Mouse (Mus musculus) frontal cortex, postnatal 36 days (tissue): Measurements from ENCODE around the gene Klhdc2.

Experiments
- DNase-seq, 2 experiments: peaks; one replicate each; pipeline ENCODE4 v3.0.0; 2022; ENCODE audit warnings: low spot score in 2 of 2

Gene Klhdc2

DNA sequence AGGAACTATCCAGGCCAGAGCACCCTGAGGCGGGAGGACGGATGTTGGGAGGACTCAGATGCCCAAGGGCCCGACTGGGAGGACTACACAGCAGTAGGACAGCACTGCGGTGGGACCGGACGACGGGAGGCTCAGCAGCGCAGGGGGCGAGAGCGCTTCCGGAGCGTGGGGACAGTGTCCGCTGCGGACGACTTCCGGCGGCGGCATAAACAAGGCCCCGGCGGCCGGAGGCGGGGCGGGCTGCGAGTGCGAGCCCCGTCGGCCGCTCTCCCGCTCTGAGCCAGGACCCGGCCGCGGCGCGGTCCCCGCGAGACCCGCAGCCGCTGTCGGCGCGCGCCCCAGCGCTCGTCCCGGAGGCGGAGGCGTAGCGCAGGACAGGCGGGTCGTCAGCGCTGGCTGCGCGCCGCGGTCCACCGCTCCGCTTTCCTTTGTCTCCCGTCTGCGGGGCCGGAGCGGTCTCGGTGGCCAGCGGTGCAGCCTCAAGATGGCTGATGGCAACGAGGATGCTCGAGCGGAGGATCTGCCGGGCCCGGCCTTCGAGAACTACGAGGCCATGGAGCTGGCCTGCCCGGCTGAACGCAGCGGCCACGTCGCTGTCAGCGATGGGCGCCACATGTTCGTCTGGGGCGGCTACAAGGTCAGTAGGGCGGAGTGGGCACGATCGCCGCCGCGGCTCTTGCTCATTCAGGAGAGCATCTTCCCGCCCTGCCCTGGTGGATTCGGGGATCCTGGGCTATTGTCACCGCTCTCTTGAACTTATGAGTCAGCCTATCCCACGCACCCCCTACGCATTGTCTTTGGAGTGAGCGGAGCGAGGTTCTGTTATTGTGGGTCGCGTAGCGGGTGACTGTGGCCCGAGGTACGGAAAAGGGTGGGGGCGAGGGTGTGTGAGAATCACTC, at the start of gene Klhdc2:
Gene Klhdc2 (plus strand): TSS at position 171 of the 900 bp plus-strand sequence.
- peak; percentile 87 to 90 for DNase-seq

DNA sequence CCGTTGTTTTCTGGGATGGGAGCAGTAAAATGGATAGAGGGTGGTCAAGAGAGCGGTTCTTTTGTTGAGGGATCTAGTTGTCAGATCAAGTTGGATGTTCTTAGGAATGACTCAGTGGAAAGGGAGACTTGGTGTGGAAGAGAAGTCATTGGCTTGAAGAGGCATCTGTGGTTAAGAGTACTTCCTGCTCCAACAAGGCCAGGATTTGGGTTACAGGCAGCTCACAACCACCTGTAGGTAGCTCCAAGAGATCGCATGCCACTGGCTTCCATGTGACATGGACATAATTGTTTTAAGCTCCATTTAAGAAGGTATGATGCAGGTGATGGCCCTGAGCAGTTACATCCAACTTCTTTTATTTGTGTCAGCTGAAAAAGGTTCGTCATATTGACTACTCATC, 46.7 kb upstream of the Klhdc2 start:
- DNase-seq: no peak

DNA sequence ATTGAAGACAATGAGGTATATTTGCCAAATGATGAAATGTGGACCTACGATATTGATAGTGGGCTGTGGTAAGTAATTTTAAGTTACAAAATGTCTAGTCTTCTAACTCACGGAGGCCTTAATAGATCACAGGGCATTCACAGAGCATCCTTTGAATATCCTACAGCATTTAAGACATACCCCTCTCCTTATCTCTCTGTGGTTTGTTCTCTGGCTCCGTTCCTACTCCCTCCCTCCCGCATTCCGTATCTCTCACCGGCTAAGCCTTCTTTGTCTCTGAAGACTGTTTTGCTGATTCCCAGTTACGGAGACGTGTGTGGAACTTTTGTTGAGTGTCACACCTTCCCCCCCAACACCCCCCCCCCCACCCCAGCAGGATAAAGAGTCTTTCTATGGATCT, 45.7 kb upstream of the Klhdc2 start:
- no peak for DNase-seq

DNA sequence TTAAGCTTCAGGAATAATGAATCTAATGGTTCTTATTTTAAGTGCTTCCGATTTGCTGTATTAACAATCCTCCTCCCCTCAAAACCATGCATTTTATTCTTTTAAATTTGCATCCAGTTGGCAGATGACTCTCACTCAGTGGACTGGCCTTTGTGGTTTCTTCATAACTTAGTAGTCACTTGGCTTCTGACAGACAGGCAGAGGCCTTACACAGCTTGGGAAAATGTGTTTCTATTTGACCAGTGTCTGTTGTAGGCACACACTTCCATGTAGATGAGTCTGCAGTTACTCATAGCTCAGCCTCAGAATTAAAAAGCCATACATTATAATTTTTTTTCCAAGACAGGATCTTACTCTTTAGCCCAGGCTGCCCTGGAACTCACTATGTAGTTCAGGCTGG, 42.7 kb upstream of the Klhdc2 start:
- no peak for DNase-seq

DNA sequence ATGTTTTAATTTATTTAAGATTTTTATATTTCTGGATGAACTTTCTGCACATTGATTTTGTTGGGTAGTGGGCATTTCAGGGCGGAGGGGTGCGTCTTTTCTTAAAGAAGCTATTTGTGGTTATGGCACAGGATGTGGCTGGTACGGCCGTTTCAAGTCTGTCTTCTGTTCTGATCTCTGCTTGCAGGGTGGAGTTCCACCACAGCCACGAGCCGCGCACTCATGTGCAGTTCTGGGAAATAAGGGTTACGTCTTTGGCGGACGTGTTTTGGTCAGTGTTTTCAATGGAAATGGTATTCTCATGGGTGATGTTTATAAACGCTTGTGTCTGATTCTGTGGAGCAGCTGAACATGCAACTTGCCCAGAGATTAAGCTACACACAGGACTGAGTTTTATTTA, 38.6 kb upstream of the Klhdc2 start:
- no peak for DNase-seq

DNA sequence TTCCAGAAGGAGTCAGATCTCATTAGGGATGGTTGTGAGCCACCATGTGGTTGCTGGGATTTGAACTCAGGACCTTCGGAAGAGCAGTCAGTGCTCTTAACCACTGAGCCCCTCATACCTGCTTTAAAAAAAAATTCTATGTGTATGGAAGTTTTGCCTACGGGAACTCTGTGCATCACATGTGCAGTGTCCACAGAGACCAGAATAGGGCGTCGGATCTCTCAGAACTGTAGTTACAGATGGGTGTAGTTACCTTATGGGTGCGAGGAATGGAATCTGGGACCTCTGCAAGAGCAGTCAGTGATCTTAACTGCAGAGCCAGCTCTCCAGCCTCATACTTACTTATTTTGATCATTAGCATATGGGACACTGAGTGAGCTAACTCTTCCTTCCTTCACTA, 34.2 kb upstream of the Klhdc2 start:
- no peak for DNase-seq

DNA sequence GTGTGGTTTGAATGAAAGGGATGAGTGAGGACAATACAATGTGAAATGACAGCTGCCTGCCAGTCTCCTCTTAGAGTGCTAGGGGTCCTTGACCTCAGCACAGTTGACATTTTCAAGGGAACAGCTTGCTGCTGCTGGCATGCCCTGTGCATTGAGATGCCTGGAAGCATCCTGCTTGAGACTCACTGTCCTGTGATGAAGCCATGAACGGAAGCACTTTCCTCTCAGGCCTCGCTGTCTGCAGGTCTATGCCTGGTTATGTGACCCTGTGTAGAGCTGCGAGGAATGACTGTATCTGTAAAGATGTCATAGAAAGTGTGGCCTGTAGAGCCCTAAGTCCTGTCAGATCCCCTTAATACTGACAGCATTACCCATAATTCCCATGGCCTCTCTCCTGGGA, 31.4 kb upstream of the Klhdc2 start:
- no peak for DNase-seq

DNA sequence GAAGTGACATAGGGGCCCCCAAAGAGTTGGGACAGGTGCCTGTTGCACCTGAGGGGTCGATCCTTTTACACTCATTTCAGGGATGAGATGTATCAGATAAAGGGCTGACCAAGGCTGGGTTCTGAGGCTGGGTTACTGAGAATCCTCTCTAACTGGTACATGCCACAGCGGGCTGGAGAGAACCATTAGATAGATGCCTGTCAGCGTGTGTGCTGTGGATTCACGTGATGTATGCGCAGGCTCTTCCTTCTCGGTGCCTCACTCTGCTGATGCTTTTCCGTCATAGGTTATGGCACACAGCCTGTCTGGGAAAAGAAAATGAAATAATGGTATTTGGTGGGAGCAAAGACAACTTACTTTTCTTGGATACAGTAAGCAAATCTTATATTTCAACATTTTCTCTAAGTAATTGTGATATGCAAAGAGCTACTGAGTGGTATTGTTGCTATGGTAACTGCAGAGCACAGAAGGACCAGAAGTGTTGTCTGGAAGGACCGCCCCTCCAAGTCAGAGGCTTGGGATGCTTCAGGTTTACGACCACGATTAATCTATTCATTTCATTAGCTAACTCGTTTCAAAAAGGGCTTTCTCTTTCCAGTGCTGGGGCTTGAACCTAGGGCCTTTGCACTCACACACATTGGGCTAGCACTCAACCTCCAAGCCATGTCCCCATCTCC, 28.4 kb upstream of the Klhdc2 start:
- DNase-seq: peak in 1 of 2 experiments; percentile 12

DNA sequence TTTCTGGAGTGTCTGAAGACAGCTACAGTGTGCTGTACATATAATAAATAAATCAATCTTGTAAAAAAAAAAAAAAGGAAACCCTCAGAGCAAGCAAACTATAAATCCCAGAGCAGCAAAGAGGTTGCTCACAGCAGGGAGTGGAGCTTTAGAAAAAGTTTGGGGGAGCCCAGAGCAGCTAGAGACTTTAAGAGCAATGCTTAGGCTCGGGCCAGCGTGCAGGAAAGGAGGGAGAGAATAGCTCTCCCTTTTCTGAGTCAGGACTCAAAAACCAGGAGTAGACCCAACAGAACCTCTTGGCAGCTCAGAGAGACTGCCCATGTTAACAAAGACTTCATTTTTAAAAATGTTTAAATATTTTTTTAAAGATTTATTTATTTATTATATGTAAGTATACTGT, 27.5 kb upstream of the Klhdc2 start:
- no peak for DNase-seq

DNA sequence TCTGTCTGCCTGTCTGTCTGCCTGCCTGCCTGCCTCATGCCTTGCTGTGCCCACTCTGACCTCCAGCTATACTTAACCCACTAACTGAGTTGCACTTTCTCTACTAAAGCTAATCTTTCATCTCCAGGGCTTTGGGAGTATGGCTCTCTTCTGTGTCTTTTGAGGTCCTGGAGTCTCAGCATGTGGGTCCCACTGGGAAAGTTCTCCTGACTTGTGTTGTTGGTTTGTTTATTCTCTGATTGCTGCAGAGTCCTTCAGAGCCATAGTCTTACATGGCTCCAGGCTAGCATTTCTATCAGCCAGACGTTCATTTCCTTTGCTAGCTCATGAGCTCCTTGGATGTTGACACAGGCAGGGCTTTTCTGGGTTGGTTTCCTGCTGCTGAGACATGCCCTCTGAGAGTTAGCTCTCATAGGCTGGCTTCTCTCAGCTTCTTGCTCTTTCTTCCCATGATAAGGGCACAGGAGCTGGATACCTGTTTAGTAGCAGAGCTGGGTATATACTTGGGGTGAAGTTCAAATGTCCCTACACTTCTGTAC, 16.5 kb upstream of the Klhdc2 start:
- no peak for DNase-seq

DNA sequence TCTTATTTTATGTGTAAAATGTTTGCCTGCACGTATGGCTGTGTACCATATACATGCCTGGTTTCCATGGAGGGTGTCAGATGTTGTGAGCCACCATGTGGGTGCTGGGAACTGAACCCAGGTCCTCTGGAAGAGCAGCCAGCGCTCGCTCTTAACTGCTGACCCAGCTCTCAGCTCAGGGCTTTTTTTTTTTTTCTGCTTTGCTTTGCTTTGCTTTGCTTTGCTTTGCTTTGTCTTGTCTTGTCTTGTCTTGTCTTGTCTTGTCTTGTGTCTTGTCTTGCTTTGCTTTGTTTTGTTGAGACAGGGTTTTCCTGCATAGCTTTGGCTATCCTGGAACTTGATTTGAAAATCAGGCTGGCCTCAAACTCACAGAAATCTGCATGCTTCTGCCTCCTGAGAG, 15.6 kb upstream of the Klhdc2 start:
- no peak for DNase-seq

DNA sequence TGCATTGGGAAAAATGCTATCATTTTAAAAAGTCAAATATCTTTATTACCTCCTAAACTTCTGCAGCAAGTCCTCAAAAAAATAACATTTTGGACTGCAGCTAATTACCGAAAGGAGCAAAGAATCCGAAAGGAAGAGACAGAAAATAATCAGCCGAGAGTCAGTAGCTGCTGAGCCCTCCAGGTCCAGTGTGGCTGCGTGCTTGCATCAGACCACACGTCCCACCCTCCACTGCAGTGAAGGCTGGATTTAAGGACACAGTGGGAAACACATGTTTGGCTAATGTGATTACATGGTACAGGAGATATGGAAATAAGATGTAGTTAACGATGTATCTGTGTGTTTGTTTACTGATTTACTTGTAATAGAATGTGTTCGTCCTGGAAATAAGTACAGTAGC, 13.3 kb upstream of the Klhdc2 start:
- no peak for DNase-seq

DNA sequence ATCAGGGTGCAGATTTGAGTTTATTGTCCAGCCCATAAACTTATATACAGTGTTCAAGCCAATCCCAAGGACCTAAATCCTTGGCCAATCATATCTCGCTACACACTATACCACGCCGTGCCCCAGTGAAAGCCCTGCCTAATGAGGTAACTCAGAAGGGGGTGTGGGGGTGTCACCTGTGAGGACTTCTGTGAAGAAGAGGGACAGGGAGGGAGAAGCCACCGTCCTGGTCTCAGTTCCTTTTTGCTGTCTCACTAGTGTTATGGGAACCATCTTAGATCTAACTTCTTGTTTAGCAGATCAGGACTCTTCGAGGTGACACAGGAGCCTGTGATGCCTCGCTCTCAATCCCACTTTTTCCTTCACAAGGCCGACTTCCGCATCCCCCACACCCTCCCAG, 8.9 kb upstream of the Klhdc2 start:
- DNase-seq: no peak

DNA sequence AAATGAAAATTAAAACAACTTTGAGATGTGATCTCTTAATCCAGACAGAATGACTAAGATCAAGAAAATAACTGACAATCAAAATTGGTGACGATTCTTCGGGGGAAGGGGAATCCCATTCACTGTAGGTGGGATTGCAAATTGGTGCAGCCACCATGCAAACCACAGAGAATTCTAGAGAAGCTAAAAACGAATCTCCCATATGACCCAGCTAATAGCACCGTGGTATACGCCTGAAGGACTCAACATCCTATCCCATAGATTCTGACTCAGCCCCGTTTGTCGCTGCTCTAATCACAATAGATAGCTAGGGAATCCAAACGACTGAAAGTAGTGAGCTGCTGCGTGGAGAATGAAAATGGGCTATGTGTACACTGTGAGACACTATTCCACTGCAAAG, 7.8 kb upstream of the Klhdc2 start:
- no peak for DNase-seq

DNA sequence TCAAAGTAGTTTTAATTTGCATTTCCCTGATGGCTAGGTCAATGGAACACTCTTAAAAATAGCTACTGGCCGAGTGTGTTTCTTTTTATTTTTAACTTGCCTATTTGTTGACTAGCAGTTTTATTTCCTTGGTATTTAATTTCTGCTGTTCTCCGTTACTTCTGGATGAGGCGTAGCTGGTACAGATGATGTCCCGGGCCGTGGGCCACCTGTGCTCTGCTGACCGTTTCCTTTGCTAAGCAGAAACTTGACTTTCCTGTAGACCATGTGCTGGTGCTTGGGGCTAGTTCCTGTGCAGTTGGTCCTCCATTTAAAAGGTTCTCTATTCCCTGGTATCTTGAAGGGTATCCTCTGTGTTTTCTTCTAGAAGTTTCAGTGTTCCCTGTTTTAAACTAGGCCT, 4.1 kb upstream of the Klhdc2 start:
- DNase-seq: no peak

DNA sequence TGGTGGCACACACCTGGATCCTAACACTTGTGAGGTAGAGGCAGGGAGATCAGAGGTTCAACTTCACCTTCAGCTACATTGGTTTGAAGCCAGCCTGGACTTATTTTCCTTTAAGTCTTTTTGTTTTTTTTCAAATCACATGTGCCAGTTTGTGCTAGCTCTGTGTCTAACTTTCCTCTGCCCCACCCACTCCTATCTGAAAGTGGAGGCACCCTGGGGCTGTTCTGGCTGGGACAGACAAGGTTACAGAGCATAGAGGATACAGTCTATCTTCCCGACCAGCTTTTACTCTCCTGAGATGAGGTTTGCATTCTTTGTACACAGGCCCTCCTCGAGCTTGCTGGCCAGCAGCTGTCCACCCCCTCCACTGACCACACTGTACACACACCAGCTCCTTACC, 2.7 kb upstream of the Klhdc2 start:
- no peak for DNase-seq

DNA sequence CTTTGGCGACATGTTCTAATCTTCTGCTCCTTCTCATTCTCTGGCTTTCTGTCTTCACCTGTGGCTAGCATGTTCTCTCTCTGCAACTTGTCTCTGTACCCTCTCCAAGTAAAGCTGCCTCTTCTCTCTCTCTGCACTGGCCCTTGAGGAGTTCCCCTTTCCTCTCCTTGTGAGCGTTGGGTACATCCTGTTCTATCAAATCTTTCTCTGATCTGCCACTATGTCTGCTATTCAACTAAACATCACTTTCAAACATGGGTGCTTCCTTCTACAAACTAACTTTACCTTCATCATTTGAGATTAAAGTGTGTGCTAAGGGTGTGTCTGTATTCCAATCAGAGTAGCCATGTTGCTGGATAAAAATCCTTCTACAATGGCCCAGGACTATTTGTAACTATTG, 1.5 kb upstream of the Klhdc2 start:
- DNase-seq: no peak

DNA sequence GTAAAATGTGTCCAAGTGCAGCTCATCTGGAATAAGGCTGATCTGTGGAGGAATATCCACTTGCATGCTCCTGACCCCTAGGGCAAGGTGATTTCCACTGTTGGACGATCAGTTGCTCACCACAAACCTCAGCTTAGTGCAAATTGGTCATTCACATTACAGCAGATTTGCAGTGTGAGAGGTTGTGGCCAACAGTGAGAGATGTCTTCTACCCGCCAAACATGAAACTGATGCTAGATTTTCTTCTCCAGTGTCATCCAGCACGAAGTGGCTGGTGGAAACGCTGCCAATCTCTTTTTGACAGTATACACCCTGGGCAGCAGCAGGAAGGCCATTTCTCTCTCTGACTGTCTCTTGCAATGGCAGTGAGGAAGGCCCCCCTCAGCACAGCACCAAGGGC, 830 bp upstream of the Klhdc2 start:
- peak in 1 of 2 experiments; percentile 14 for DNase-seq

DNA sequence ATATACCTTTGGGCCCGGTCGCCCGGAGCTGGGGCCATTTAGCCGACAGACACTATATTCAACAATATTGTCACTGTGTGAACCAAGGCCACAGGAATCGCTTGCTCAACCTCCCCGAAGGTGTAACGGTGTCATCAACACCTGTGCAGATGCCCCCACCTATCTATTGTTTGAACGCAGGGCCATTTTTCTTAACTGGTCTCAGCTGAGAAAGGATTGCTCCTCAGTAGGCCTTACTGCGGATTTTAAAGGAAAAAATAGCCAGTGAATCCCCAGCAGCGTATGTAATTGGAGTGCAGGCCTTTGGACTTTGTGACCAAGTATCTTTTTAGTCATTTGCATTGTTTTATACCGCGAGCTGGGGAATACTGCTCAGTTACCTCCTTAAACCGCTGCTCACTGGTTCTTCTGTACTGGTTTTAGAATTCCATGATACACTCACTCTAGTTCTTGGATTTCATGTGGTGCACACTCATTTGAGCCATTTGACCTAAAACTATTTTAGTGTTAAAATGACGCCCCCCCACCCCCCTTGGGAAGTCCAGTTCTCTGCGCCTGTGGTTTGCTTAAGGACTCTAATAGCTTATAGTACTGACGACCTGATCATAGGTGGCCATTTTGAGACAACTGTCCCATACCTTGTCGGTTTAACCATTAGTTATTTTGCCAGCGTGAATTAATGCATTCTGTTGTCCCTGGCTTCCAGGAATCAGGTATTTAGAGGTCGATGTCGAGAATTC, 1.1 kb downstream of the Klhdc2 start:
- DNase-seq: peak in 1 of 2 experiments; percentile 70

DNA sequence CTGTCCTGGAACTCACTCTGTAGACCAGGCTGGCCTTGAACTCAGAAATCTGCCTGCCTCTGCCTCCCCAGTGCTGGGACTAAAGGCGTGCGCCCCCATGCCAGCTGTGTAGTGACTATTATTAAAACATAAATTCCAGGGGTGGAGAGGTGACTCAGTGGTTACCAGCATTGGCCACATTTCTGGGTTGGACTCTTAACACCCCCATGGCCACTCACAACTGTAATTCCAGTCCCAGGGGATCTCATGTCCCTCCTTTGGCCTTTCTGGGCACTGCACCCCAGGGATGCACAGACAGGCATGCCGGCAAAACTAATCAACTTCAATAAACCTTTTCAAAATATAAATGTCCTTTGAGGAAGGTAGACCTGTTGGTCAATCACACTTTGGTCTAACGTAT, 1.8 kb downstream of the Klhdc2 start:
- DNase-seq: no peak

DNA sequence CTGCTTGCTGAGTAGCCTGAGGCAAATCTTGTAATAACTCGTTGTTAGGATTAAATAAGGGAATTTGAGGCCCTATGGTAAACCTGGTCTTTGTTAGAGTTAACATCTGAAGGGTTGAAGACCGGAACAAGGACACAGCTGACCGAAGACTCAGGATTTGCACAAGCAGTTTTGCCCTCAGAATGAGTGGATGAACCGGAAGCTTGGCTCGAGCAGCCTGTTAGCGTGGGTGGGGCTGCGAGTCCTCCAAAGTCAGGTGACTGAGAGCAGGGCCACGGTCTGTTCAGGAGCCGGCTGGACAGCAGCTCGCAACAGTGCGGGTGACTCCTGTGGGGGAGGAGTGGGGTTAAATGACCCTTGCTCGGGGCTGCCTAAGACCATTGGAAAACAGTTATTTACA, 2.8 kb downstream of the Klhdc2 start:
- no peak for DNase-seq

DNA sequence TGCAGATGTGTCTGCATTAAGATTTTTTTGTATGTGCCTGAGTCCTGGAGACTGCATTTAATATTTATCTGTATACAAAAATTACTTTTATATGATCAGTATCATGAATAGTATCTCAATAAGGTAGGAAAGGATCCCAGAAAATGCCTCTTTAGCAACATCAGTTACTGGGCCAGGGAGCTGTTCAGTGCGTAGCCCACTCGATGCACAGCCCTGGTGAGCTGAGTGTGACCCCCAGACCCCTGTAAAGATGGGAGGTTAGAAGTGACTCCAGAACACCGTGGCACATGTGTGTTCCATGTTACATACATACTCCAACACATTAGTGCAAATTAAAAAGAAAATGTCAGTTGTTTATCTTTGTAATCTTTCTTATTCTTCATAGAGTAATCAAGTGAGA, 3.4 kb downstream of the Klhdc2 start:
- DNase-seq: no peak
